Mouse (Mus musculus): Measurements from ENCODE around the gene Kcne4.
"Not testable (repeated sequence)": the region's sequence is repeated elsewhere in the genome, so short reads cannot be mapped to it uniquely, and the experiment has no call there.

The Kcne4 gene

DNA sequence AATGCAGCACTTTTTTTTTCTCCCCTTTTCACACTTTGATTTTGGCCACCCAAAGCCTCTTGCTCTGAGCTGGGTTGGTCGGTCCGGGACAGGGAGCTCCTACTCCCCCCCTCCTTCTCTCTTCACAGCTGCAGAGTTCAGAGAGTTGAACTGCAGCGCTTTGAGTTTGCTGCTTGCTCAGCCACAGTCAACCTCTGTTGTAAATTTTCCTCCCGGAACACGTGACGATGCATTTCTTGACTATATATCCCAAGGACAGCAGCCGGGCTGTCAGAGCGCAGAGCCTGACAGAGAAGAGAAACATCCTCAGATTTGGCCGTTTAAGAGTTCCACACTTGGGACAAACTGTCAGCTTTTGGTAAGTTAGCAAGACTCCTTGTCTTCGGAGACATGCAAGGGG lies at the start of gene Kcne4:
Gene Kcne4, plus strand, starts transcription at position 120 of the 400 bp plus-strand sequence.
- DNase-seq = no peak

GRCm38 (mm10) chr1:78781899-78782298 lies 34.7 kb upstream of the Kcne4 start:
- DNase-seq = no peak

DNA sequence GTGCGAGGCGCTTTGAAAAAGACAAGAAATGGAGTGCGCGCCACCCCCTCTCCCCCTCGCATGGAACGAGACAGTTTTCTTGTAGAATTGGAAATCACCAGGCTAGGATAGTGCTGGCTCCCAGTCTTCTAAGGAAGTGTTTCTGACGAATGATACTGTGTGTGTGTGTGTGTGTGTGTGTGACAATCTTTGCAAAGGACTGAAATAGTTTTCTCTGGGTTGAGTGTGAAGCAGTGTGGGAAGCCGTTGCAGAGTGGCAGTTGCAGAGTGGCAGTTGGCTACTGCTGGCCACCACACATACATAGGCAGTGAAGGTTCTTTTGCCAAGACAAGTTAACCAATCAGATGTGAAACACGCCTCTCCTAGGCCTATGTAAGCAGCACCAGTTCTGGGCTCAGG lies 31.6 kb upstream of the Kcne4 start:
- not testable (repeated sequence) for DNase-seq

DNA sequence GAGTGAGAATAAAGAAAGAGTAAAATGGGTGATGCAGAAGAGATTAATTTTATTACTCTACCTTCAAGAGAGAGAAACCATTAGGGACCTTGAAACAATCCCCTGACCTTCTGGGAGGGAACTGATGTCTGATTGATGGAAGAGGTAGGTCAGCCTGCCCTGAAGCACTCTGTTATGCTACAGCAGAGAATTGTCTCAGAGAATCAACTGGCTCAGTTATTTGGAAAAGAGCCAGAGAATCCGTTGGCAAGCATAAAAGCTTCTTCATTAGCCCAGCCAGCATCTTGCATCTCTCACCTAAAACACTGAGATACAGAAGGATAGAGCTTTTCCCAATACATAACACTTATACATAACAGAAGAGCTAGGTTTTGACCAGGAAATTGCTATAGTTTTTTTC lies 26.8 kb upstream of the Kcne4 start:
- DNase-seq = no peak

- no peak for DNase-seq
Observed at GRCm38 (mm10) chr1:78807428-78807827, 9.1 kb upstream of the Kcne4 start.

DNA sequence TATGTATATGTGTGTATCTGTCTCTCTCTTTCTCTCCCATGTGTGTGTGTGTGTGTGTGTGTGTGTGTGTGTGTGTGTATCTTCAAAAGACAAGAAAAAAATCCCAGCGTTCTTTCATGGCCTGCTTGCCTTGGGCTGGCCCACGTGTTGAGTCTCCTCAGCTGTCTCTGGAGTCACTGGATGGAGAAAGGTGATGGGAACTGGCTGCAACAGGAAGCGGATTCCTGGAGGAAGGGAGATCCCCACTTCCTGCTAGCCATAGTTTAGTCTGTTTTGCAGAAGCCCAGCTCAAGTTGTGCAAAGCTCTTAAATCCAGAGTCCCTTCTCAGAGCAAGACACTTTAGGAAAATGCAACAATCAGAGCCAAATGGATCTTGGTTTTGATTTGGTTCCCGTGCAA lies 6.7 kb upstream of the Kcne4 start:
- DNase-seq = no peak

- DNase-seq = no peak
Observed at GRCm38 (mm10) chr1:78810904-78811303, 5.7 kb upstream of the Kcne4 start.

DNA sequence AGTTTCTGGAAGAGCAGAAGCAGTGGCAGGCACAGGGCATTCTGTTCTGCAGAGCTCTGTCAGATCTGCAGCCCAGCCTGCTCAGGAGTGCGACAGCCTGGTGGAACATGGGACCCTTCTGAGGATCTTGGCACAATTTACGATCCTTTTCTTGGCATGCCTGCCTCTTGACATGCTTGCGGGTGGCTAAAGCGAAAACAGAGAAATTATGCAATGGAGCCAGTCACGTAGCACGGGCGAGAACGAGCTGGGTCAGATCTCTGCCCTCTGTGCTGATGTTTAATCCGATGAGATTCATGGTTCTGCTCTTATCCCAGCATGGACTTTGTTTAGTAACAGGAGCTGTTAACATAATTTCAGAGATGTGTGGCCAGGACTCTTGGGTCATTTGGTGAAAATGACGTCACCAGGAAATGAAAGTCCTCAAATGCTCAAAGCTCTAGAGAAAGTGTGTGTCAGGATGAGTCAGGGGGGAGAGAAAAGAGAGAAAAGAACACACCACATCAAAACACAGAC lies 4.5 kb upstream of the Kcne4 start:
- DNase-seq = no peak

DNA sequence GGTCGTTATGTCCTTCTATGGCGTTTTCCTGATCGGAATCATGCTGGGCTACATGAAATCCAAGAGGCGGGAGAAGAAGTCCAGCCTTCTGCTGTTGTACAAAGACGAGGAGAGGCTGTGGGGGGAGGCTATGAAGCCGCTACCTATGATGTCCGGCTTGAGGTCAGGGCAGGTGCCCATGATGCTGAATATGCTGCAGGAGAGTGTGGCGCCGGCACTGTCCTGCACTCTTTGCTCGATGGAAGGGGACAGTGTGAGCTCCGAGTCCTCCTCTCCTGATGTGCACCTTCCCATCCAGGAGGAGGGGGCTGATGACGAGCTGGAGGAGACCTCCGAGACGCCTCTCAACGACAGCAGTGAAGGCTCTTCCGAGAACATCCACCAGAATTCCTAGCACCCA lies 1.2 kb downstream of the Kcne4 start:
- DNase-seq = no peak

DNA sequence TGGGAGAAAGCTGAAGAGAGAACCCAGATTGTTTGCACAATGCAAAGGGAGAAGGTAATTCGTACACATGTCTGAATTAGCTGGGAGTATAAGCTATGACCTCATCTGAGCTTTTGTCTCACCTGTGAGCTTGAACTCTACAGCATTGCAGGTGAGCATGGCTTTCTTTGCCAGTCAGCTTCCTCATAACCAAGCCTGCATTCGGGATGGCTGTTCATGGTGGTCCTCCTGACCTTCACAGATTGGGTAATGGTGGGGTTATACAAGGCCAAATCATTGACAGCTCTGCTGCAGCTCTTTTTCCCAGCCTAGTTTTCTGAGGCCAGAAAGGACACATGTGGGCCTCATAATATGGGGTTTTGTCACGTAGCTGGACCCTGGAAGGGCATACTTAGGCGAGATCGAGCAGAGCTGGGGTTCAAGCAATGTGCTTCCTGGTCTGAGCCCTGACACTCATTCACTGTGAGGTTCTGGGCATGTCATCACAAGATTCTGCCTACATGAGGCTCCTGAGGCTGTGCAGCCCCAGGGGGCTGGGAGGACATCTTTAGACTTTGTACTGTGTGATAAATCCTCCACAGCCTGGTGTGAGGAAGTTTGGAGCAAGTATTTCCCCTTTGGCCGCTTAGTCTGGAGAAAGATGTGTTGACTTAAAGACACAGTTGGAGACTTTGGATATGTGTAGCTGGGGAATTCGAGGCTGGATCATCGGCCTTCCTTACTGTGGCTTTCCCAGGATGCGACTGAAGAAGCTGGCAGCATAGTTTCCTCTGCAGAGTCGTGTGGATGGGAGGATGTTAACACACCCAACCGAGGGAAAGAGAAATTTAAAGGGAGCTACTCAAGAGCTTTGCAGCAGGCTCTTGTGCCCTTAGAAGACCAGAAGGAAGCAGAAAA lies 2.3 kb downstream of the Kcne4 start:
- no peak for DNase-seq

GRCm38 (mm10) chr1:78819592-78819991 lies 3.0 kb downstream of the Kcne4 start:
- no peak for DNase-seq

- no peak for DNase-seq
Observed at GRCm38 (mm10) chr1:78820176-78820575, 3.6 kb downstream of the Kcne4 start.

GRCm38 (mm10) chr1:78821111-78821510 lies 4.6 kb downstream of the Kcne4 start:
- no peak for DNase-seq

GRCm38 (mm10) chr1:78821733-78822430 lies 5.3 kb downstream of the Kcne4 start:
- DNase-seq = no peak

GRCm38 (mm10) chr1:78825246-78825645 lies 8.7 kb downstream of the Kcne4 start:
- no peak for DNase-seq

- no peak for DNase-seq
Observed at GRCm38 (mm10) chr1:78838468-78838867, 21.9 kb downstream of the Kcne4 start.

GRCm38 (mm10) chr1:78840769-78841168 lies 24.2 kb downstream of the Kcne4 start:
- no peak for DNase-seq

- no peak for DNase-seq
Observed at GRCm38 (mm10) chr1:78845661-78846060, 29.1 kb downstream of the Kcne4 start.

GRCm38 (mm10) chr1:78846471-78846870 lies 29.9 kb downstream of the Kcne4 start:
- no peak for DNase-seq

GRCm38 (mm10) chr1:78852408-78853093 lies 36.0 kb downstream of the Kcne4 start:
- no peak for DNase-seq

DNA sequence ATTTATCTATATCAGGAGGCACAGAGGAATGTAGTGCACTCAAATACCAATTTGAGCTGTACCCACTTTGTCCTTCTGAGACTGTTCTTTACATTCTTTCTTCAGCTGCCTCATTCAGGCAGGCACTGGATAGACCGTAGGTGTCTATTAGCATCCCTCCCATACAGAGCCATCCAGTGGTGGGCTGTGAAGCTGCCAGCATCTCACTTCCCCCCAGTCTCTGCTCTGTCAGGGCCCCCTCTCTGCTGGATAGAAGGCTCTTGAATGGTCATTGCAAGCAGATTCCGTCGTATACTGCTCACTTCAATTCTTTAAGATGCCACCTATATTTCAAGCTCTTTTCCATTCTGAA lies 36.5 kb downstream of the Kcne4 start:
- no peak for DNase-seq

DNA sequence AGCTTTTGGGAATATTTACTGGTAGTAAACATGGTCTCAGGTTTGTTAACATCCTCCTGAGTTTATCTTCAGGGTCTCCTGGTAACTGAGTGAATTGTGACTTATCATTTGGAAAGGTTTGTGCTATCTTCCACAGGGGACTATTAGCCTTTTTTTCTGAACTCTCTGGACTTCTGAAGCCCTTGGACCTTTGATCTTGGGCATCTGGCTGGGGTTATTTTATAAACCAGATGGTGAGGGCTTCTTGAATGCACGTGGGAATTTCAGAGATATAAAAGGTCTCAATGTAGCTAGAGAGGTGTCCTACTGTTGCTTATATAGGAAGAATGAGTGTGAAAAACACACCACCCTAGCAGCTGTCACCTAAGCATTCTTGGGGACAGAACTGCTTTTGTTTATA lies 37.7 kb downstream of the Kcne4 start:
- no peak for DNase-seq

DNA sequence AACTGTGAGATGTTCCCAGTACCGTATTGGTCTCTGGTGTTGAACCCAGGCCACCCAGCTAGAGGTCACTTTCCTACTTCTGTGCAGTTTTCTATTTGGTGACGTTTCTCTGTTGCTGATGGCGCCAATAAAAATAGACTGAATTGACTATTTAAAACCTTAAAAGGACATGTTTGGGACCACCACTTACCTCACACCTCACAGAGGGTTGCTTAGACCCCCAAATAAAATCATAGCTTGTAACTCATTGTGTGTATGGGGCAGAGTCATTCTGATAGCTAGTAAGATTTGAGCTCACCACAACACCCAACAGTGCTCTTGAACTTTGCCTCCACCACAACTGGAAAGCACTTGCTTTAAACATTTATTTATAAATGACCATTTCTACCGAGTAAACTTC lies 43.0 kb downstream of the Kcne4 start:
- no peak for DNase-seq
